9 mouse cellular contexts compared by ENCODE assay signal in the genomic region with DNA sequence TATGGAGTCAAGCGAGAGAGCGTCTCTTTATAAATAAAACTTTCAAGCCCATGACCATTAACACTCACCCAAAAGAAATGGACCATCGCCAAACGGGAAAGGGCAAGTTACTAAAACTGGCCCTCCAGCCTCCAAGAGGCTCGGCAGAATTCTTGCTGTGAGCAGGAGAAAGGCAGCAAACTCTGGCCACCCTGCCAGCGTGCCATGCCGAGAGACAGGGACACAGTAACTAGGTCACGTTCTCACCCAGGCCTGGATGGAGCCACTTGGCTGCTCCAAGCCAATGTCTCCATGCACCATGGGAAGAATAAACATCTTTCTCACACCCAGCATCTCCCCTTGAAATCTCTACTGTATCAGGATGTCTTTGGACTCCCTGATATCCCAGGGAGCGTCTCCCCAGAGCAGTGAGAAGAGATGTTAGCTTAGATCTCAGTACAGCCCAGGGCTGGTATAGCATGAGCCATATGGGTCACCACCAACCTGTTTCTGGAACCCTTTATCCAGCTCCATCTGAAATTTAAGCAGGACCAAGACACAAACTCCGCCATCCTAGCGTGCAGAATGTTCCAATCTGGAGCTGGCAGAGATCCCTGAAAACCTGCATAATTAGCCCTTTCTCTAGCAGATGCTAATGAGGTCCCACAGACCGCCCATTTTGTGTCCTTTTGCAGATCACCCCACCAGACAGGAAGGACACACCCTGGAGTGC. TPM values are rescaled to one million over a fixed set of nuclear protein-coding genes. Genes with fewer than 3 reads are reported as not detected.
DNase-seq lines count a peak whose midpoint lies in the region; ATAC-seq and TF ChIP-seq lines count a peak whose summit lies in the region.
"Had no signal": no experiment of that assay in that cellular context is flagged by ENCODE, and none has a peak within 500 bp of the region (broad histone marks: within the 10 kb centered on the region; RNA-seq: fewer than 3 reads in every experiment).

No protein-coding gene starts in this region.

- no peak for TF ChIP-seq EP300 in heart, adult 2 months (IDR thresholded peaks at IDR 0.05; ENCODE audit: insufficient read depth, low read depth, low read length)

- H3K4me1 ChIP-seq in liver, adult 2 months (ENCODE audit: control insufficient read depth, insufficient read depth, low read length) = peaks cover 31% of the 10 kb centered on the region
- H3K4me1 ChIP-seq in liver, embryonic 12.5 days = peaks cover 14% of the 10 kb centered on the region; the same call in 1 of the 2 replicates
- H3K4me1 ChIP-seq in intestine, postnatal 0 days (replicated peaks; ENCODE audit: control insufficient read depth, insufficient read depth, low read length) = peaks cover 16% of the 10 kb centered on the region; the same call in 1 of the 2 replicates
- H3K4me1 ChIP-seq in neural tube, embryonic 15.5 days = peaks cover 14% of the 10 kb centered on the region
- H3K4me1 ChIP-seq in heart, adult 2 months (ENCODE audit: control insufficient read depth, insufficient read depth, low read length) = peaks cover 2% of the 10 kb centered on the region
- H3K4me1 ChIP-seq: megakaryocyte, embryonic 14.5 days had no signal

- H3K27ac ChIP-seq in liver, adult 2 months (replicated peaks; ENCODE audit: insufficient read depth, low read depth, low read length) = peak overlapping the region; percentile 83
- no peak overlapping the region for H3K27ac ChIP-seq in liver, embryonic 12.5 days
- peak overlapping the region; percentile 79; the same call in 1 of the 2 replicates for H3K27ac ChIP-seq in intestine, postnatal 0 days (ENCODE audit: low read depth, low read length)
- peak overlapping the region; percentile 33; the same call in 1 of the 2 replicates for H3K27ac ChIP-seq in neural tube, embryonic 15.5 days (replicated peaks)
- no peak overlapping the region for H3K27ac ChIP-seq in heart, adult 2 months

- no peak for ATAC-seq in liver, embryonic 12.5 days
- peak; percentile 52 for ATAC-seq in intestine, postnatal 0 days
- ATAC-seq in neural tube, embryonic 15.5 days (ENCODE audit: low FRiP score) = peak; percentile 41; the same call in 1 of the 2 replicates

- no peaks in the 10 kb centered on the region for H3K9me3 ChIP-seq in liver, embryonic 12.5 days (replicated peaks)
- H3K9me3 ChIP-seq in intestine, postnatal 0 days (ENCODE audit: control insufficient read depth) = no peaks in the 10 kb centered on the region
- no peaks in the 10 kb centered on the region for H3K9me3 ChIP-seq in neural tube, embryonic 15.5 days (replicated peaks)
- H3K9me3 ChIP-seq: megakaryocyte, embryonic 14.5 days had no signal

- no peaks in the 10 kb centered on the region for H3K27me3 ChIP-seq in liver, adult 2 months (ENCODE audit: control insufficient read depth, insufficient read depth, low read length)
- H3K27me3 ChIP-seq in liver, embryonic 12.5 days (replicated peaks) = no peaks in the 10 kb centered on the region
- H3K27me3 ChIP-seq in intestine, postnatal 0 days (replicated peaks; ENCODE audit: control insufficient read depth, insufficient read depth, low read length) = no peaks in the 10 kb centered on the region
- no peaks in the 10 kb centered on the region for H3K27me3 ChIP-seq in neural tube, embryonic 15.5 days (replicated peaks)
- H3K27me3 ChIP-seq in heart, adult 2 months (ENCODE audit: control insufficient read depth, insufficient read depth, low read length) = no peaks in the 10 kb centered on the region

- TF ChIP-seq POLR2A in liver, adult 2 months (IDR thresholded peaks at IDR 0.05; ENCODE audit: extremely low read depth, insufficient read depth, low read length) = no peak
- no peak for TF ChIP-seq POLR2A in heart, adult 2 months (IDR thresholded peaks at IDR 0.05; ENCODE audit: insufficient read depth, low read depth, low read length)

- peak overlapping the region; percentile 43 for H3K4me3 ChIP-seq in liver, adult 2 months (ENCODE audit: insufficient read depth, low read depth, low read length)
- H3K4me3 ChIP-seq in liver, embryonic 12.5 days = no peak overlapping the region
- H3K4me3 ChIP-seq in intestine, postnatal 0 days (ENCODE audit: low read depth, low read length) = peak overlapping the region; percentile 14; the same call in 1 of the 2 replicates
- no peak overlapping the region for H3K4me3 ChIP-seq in neural tube, embryonic 15.5 days (replicated peaks)
- no peak overlapping the region for H3K4me3 ChIP-seq in heart, adult 2 months
- H3K4me3 ChIP-seq: megakaryocyte, embryonic 14.5 days had no signal

- H3K79me2 ChIP-seq in liver, adult 2 months (ENCODE audit: control insufficient read depth, insufficient read depth, low read length) = peaks cover 4% of the 10 kb centered on the region; the same call in 1 of the 2 replicates
- no peaks in the 10 kb centered on the region for H3K79me2 ChIP-seq in heart, adult 2 months (replicated peaks; ENCODE audit: control insufficient read depth, insufficient read depth, low read length)

- intact Hi-C loops in heart, adult 2 months (cut with DNase I) = no loop called here

- H3K4me2 ChIP-seq in liver, embryonic 12.5 days = no peak overlapping the region
- H3K4me2 ChIP-seq in intestine, postnatal 0 days (replicated peaks; ENCODE audit: low read depth) = peak overlapping the region; percentile 52
- H3K4me2 ChIP-seq in neural tube, embryonic 15.5 days = no peak overlapping the region

- no peak for TF ChIP-seq CTCF in liver, adult 2 months (IDR thresholded peaks at IDR 0.05; ENCODE audit: low read depth, low read length)
- TF ChIP-seq CTCF in intestine, postnatal 0 days (IDR thresholded peaks at IDR 0.05; ENCODE audit: low read depth) = no peak
- TF ChIP-seq CTCF in heart, adult 2 months (IDR thresholded peaks at IDR 0.05) = no peak

- H3K36me3 ChIP-seq in liver, adult 2 months (ENCODE audit: control insufficient read depth, insufficient read depth, low read length) = no peaks in the 10 kb centered on the region
- H3K36me3 ChIP-seq in liver, embryonic 12.5 days = no peaks in the 10 kb centered on the region
- H3K36me3 ChIP-seq in intestine, postnatal 0 days (ENCODE audit: control insufficient read depth, insufficient read depth) = no peaks in the 10 kb centered on the region; the same call in 1 of the 2 replicates
- no peaks in the 10 kb centered on the region for H3K36me3 ChIP-seq in neural tube, embryonic 15.5 days
- no peaks in the 10 kb centered on the region for H3K36me3 ChIP-seq in heart, adult 2 months (ENCODE audit: control insufficient read depth, insufficient read depth, low read length)

- DNase-seq in liver, adult 2 months (ENCODE audit: extremely low read depth, low read depth, low spot score) = peak; percentile 86
- peak; percentile 82 for DNase-seq in cerebellum, adult 9-10 months
- DNase-seq in T-cell, adult 2 months (ENCODE audit: low spot score) = no peak
- no peak for DNase-seq in heart, adult 2 months
- no peak for DNase-seq in kidney, postnatal 36 days

- 54% methylated on average over 12 of the region's 12 CpGs for WGBS in liver, adult 2 months
- WGBS in liver, embryonic 12.5 days (ENCODE audit: insufficient replicate concordance) = 68% methylated on average over 12 of the region's 12 CpGs
- 75% methylated on average over 12 of the region's 12 CpGs for WGBS in intestine, postnatal 0 days
- 75% methylated on average over 12 of the region's 12 CpGs for WGBS in neural tube, embryonic 15.5 days
- WGBS in heart, adult 2 months = 76% methylated on average over 12 of the region's 12 CpGs

- peak overlapping the region; percentile 24 for H3K9ac ChIP-seq in liver, adult 2 months (ENCODE audit: low read depth, low read length)
- H3K9ac ChIP-seq in liver, embryonic 12.5 days = no peak overlapping the region
- H3K9ac ChIP-seq in intestine, postnatal 0 days (ENCODE audit: low read depth, low read length) = 0 out of 2 replicates have a peak overlapping the region, but pooled peaks have one; percentile 31
- H3K9ac ChIP-seq in neural tube, embryonic 15.5 days (replicated peaks) = no peak overlapping the region
- H3K9ac ChIP-seq in heart, adult 2 months (ENCODE audit: low read depth, low read length) = no peak overlapping the region

RNA-seq across cellular contexts. Expression of a gene that starts 38.7 kb away (rescaled TPM):
- total RNA-seq in liver, adult 2 months (2014; rRNA removed) = 46.3 and 47.7 TPM in 2 replicates
- polyA plus RNA-seq in liver, adult 2 months (2012; rRNA removed) = 17.0 and 21.2 TPM in 2 replicates
- polyA plus RNA-seq in liver, embryonic 12.5 days (2016; fragmentation: Nextera tagmentation; extraction: Ambion mirVana) = 1.3 and 1.5 TPM in 2 replicates
- 11.3 and 14.0 TPM in 2 replicates for polyA plus RNA-seq in intestine, postnatal 0 days (2015; fragmentation: Nextera tagmentation; extraction: Ambion mirVana)
- polyA plus RNA-seq in neural tube, embryonic 15.5 days (2015; fragmentation: Nextera tagmentation; extraction: Ambion mirVana) = 7.6 and 9.7 TPM in 2 replicates
- 1 to 10 TPM; 4.3 to 4.9 TPM for total RNA-seq in heart, adult 2 months (2021)
- polyA plus RNA-seq in heart, adult 2 months (2012; rRNA removed) = 2.5 and 3.3 TPM in 2 replicates

Comparison
In these comparisons a context has a peak if more than half of its experiments do, and no peak if none do; other contexts are left out.
1. H3K27ac ChIP-seq: peak in liver, adult 2 months (single experiment), intestine, postnatal 0 days (single experiment) and neural tube, embryonic 15.5 days (single experiment); none in liver, embryonic 12.5 days (single experiment) and heart, adult 2 months (single experiment).
2. H3K4me3 ChIP-seq: peak in liver, adult 2 months (single experiment) and intestine, postnatal 0 days (single experiment); none in liver, embryonic 12.5 days (single experiment), neural tube, embryonic 15.5 days (single experiment) and heart, adult 2 months (single experiment).
3. H3K9ac ChIP-seq: peak in liver, adult 2 months (single experiment) and intestine, postnatal 0 days (single experiment); none in liver, embryonic 12.5 days (single experiment), neural tube, embryonic 15.5 days (single experiment) and heart, adult 2 months (single experiment).
4. DNase-seq: peak in liver, adult 2 months (single experiment) and cerebellum, adult 9-10 months (single experiment); none in T-cell, adult 2 months (single experiment), heart, adult 2 months (0 of 2) and kidney, postnatal 36 days (0 of 2).